Mouse (Mus musculus) liver, embryonic 15.5 days (tissue): ENCODE results near the gene Hist1h3a. TPM values are rescaled to one million over a fixed set of nuclear protein-coding genes. Genes with fewer than 3 reads are reported as not detected.
"Not testable (repeated sequence)": the region's sequence is repeated elsewhere in the genome, so short reads cannot be mapped to it uniquely, and the experiment has no call there.

Source experiments
- ATAC-seq: fragments of 200-750 bp; cut with Nextera tagmentation; 2 replicates; pipeline ENCODE4 v1.8.0; 2017; ENCODE audit warnings: moderate number of reproducible peaks, mild to moderate bottlenecking, moderate library complexity; ENCODE audit not compliant: insufficient read depth
- H3K27ac ChIP-seq: fragments of 300-500 bp; sonication (generic); replicated peaks from 2 replicates; pipeline ENCODE4 v1.5.1; 2015; ENCODE audit warnings: mild to moderate bottlenecking, inconsistent platforms
- H3K27me3 ChIP-seq: fragments of 300-500 bp; sonication (generic); 2 replicates; pipeline ENCODE4 v1.6.1; 2015; ENCODE audit warnings: mild to moderate bottlenecking, inconsistent platforms
- H3K36me3 ChIP-seq: fragments of 300-500 bp; sonication (generic); replicated peaks from 2 replicates; pipeline ENCODE4 v1.6.1; 2015; ENCODE audit warnings: moderate library complexity, mild to moderate bottlenecking, inconsistent platforms
- H3K4me1 ChIP-seq: fragments of 300-500 bp; sonication (generic); replicated peaks from 2 replicates; pipeline ENCODE4 v1.6.1; 2015; ENCODE audit warnings: inconsistent platforms
- H3K4me2 ChIP-seq: fragments of 300-500 bp; sonication (generic); 2 replicates; pipeline ENCODE4 v1.6.1; 2015; ENCODE audit warnings: moderate library complexity, mild to moderate bottlenecking, inconsistent platforms
- H3K4me3 ChIP-seq: fragments of 300-500 bp; sonication (generic); replicated peaks from 2 replicates; pipeline ENCODE4 v1.5.1; 2015; ENCODE audit warnings: mild to moderate bottlenecking, inconsistent platforms
- H3K9ac ChIP-seq: fragments of 300-500 bp; sonication (generic); 2 replicates; pipeline ENCODE4 v1.6.1; 2015; ENCODE audit warnings: moderate library complexity, mild to moderate bottlenecking, inconsistent platforms
- H3K9me3 ChIP-seq: fragments of 300-500 bp; sonication (generic); replicated peaks from 2 replicates; pipeline ENCODE4 v1.6.1; 2016; ENCODE audit warnings: inconsistent platforms
- WGBS: fragments of 180-500 bp; shearing (Covaris S2); methylation state at CpG from one replicate; pipeline ENCODE4 v1.1.7; 2015; ENCODE audit warnings: mixed read lengths; ENCODE audit not compliant: insufficient replicate concordance; 5-methylcytosine and 5-hydroxymethylcytosine counted together
- polyA plus RNA-seq: library from polyadenylated mRNA; unstranded; fragments of >200 nt; fragmentation: Nextera tagmentation; extraction: Ambion mirVana; gene quantifications from 2 replicates; pipeline ENCODE4 v1.2.1, GENCODE M21; 2015

Gene Hist1h3a
- polyA plus RNA-seq = 6.4 and 7.6 TPM in 2 replicates

GRCm38 (mm10) chr13:23761871-23762821 is at the start of gene Hist1h3a:
TSS of gene Hist1h3a (minus strand) at chr13:23762386.
- Histone ChIP-seq H3K4me2 (peak within 1 kb of the TSS; percentile 87), H3K9ac (peak within 1 kb of the TSS; percentile 67), H3K4me3 (peak within 1 kb of the TSS; percentile 61), H3K4me1 (peaks cover 63% of the 10 kb centered on the region), H3K27ac (peak within 1 kb of the TSS; percentile 99)
- peak; percentile 48 for ATAC-seq
- H3K9me3 ChIP-seq, H3K27me3 ChIP-seq, H3K36me3 ChIP-seq: not testable (repeated sequence)
- under 1% methylated on average over 33 of the region's 52 CpGs for WGBS

- peak; percentile 62 for ATAC-seq
- Histone ChIP-seq H3K4me2 (peak within 1 kb of the TSS; percentile 25; the same call in 1 of the 2 replicates), H3K9ac (no peak within 1 kb of the TSS), H3K9me3 (no peaks in the 10 kb centered on the region), H3K27ac (peak within 1 kb of the TSS; percentile 38; the same call in 1 of the 2 replicates), H3K27me3 (no peaks in the 10 kb centered on the region), H3K4me3 (no peak within 1 kb of the TSS), H3K36me3 (no peaks in the 10 kb centered on the region), H3K4me1 (0 out of 2 replicates have a peak, but pooled peaks cover 5% of the 10 kb centered on the region)
- 60% methylated on average over 15 of the region's 15 CpGs for WGBS
Observed at GRCm38 (mm10) chr13:23806422-23807052, 44.4 kb upstream of the Hist1h3a start, which contains the start of gene Slc17a2. TSS of gene Slc17a2 (plus strand) at chr13:23806993.

DNA sequence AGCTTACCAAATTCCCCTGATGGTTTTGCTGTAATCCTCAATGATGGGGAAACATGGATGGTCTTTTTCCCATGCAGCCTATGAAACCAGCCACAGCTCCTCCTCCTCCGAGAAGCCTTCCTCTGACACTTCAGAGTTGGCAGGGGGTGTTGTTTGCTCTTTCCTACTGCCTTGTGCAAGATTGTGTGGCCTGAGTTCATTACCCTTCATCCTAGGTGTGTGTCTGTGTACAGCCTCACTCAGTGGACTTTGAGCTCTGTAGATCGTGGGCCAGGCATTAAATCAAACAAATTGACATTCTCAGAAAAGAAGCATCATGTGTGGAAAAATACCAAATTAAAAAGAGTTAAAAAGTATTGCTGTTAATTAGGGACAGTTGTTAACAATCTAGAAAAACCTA is 42.3 kb upstream of the Hist1h3a start:
- no peak overlapping the region for H3K9ac ChIP-seq
- 47% methylated on average over 2 of the region's 2 CpGs for WGBS
- H3K27ac ChIP-seq = no peak overlapping the region
- no peaks in the 10 kb centered on the region for H3K9me3 ChIP-seq
- H3K36me3 ChIP-seq = no peaks in the 10 kb centered on the region
- H3K27me3 ChIP-seq = no peaks in the 10 kb centered on the region
- H3K4me1 ChIP-seq = 0 out of 2 replicates have a peak, but pooled peaks cover 5% of the 10 kb centered on the region
- peak; percentile 51; the same call in 1 of the 2 replicates for ATAC-seq
- no peak overlapping the region for H3K4me2 ChIP-seq
- H3K4me3 ChIP-seq = no peak overlapping the region

GRCm38 (mm10) chr13:23799405-23799804 is 37.2 kb upstream of the Hist1h3a start:
- Histone ChIP-seq H3K9ac (no peak overlapping the region), H3K9me3 (no peaks in the 10 kb centered on the region), H3K4me3 (no peak overlapping the region), H3K27ac (no peak overlapping the region), H3K27me3 (no peaks in the 10 kb centered on the region), H3K36me3 (no peaks in the 10 kb centered on the region), H3K4me2 (no peak overlapping the region), H3K4me1 (0 out of 2 replicates have a peak, but pooled peaks cover 4% of the 10 kb centered on the region)
- no peak for ATAC-seq
- WGBS = 11% methylated on average over 5 of the region's 5 CpGs

- H3K4me2 ChIP-seq = no peak overlapping the region
- no peaks in the 10 kb centered on the region for H3K9me3 ChIP-seq
- H3K36me3 ChIP-seq = no peaks in the 10 kb centered on the region
- H3K27me3 ChIP-seq = no peaks in the 10 kb centered on the region
- WGBS = 37% methylated on average over 2 of the region's 2 CpGs
- H3K27ac ChIP-seq = no peak overlapping the region
- ATAC-seq = no peak
- no peak overlapping the region for H3K4me3 ChIP-seq
- no peak overlapping the region for H3K9ac ChIP-seq
- no peaks in the 10 kb centered on the region for H3K4me1 ChIP-seq
Observed at GRCm38 (mm10) chr13:23792520-23792919, 30.3 kb upstream of the Hist1h3a start.

DNA sequence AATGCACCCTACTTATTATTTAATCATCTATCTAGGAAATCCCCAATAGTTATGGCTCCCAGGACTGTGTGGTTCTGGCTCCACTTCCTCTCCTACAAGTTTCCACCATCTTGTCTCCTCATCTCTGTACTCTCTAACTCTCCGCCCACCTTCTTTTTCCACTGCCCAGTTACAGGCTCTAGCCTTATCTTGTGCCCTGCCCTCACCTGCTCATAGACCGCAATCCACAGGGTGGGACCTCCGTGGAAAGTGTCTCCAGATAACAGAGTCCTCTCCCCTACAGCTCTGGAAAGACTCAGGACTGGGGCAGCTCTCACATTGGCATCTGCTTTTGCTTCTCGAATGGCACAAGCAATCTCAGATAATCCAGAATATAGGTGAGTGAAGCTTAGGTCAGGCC is 16.8 kb upstream of the Hist1h3a start:
- Histone ChIP-seq H3K27ac (no peak overlapping the region), H3K9ac (no peak overlapping the region), H3K4me3 (no peak overlapping the region), H3K4me1 (peaks cover 24% of the 10 kb centered on the region), H3K4me2 (no peak overlapping the region), H3K9me3 (no peaks in the 10 kb centered on the region), H3K27me3 (no peaks in the 10 kb centered on the region), H3K36me3 (no peaks in the 10 kb centered on the region)
- ATAC-seq = no peak
- 44% methylated on average over 4 of the region's 4 CpGs for WGBS

- Histone ChIP-seq H3K9me3 (no peaks in the 10 kb centered on the region), H3K4me2 (no peak overlapping the region), H3K4me3 (no peak overlapping the region), H3K27ac (no peak overlapping the region), H3K27me3 (no peaks in the 10 kb centered on the region), H3K4me1 (peaks cover 30% of the 10 kb centered on the region), H3K36me3 (no peaks in the 10 kb centered on the region), H3K9ac (no peak overlapping the region)
- 73% methylated on average over 7 of the region's 7 CpGs for WGBS
- ATAC-seq = 0 out of 2 replicates have a peak, but pooled peaks have one; percentile 34
Observed at GRCm38 (mm10) chr13:23778339-23778738, 16.2 kb upstream of the Hist1h3a start.

DNA sequence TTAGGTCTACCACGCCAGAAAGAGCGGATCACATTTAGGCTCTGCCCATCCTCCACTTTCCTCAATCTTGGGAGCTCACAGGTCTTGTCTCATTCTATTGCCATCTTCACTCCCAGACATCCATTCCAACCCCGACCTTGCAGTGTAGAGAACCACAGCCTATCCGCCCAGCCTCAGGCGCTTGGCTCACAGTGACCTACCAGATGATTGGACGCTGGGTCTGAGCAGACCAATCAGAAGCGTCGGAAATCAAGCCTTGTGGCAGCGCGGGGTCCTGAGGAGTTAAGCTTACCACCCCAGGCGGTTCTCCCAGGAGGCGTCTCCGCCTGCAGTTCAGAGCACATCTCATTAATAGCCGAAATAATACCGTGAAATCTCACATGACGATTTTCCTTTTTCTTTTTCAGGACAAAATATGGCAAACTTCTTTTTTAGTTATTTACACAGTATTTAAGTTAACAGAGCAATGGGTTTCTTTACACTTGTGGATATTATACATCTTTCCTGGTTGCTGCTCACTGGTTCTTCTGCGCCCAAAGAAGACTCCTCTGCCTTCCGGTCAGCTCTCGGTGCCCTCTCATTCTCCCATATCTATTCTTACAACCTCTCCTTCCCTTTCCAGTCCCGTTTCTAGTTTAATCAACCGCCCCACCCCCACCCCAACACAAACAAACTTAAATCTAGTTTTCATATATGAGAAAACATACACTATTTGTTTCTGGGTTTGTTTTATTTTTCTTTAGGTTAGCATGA is 10.6 kb upstream of the Hist1h3a start:
- peak overlapping the region; percentile 48 for H3K27ac ChIP-seq
- 17% methylated on average over 21 of the region's 21 CpGs for WGBS
- peak overlapping the region; percentile 41 for H3K4me3 ChIP-seq
- H3K9ac ChIP-seq = peak overlapping the region; percentile 42; the same call in 1 of the 2 replicates
- no peaks in the 10 kb centered on the region for H3K36me3 ChIP-seq
- peak; percentile 93 for ATAC-seq
- peak overlapping the region; percentile 64 for H3K4me2 ChIP-seq
- no peaks in the 10 kb centered on the region for H3K27me3 ChIP-seq
- H3K4me1 ChIP-seq = peaks cover 37% of the 10 kb centered on the region
- no peaks in the 10 kb centered on the region for H3K9me3 ChIP-seq

DNA sequence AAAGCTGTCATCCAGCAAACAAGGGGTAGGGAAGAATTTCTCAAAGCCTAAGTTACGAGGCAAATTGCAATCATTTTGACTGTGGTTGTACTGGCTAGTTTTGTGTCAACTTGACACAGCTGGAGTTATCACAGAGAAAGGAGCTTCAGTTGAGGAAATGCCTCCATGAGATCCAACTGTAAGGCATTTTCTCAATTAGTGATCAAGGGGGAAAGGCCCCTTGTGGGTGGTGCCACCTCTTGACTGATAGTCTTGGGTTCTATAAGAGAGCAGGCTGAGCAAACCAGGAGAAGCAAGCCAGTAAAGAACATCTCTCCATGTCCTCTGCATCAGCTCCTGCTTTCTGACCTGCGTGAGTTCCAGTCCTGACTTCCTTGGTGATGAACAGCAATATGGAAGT is 7.4 kb upstream of the Hist1h3a start, which contains the start of gene Trim38:
Gene Trim38 (plus strand): TSS at position 301 of the 400 bp plus-strand sequence.
- not testable (repeated sequence) for H3K36me3 ChIP-seq, H3K9ac ChIP-seq, H3K27me3 ChIP-seq, H3K9me3 ChIP-seq, H3K27ac ChIP-seq, ATAC-seq, H3K4me2 ChIP-seq, H3K4me3 ChIP-seq
- peaks cover 32% of the 10 kb centered on the region for H3K4me1 ChIP-seq
- WGBS = 60% methylated on average over 2 of the region's 2 CpGs

GRCm38 (mm10) chr13:23768834-23769397 is 6.7 kb upstream of the Hist1h3a start:
- peaks cover 39% of the 10 kb centered on the region for H3K4me1 ChIP-seq
- H3K9ac ChIP-seq = no peak overlapping the region
- no peaks in the 10 kb centered on the region for H3K36me3 ChIP-seq
- no peak for ATAC-seq
- no peaks in the 10 kb centered on the region for H3K27me3 ChIP-seq
- H3K4me2 ChIP-seq = no peak overlapping the region
- WGBS = 29% methylated on average over 5 of the region's 5 CpGs
- H3K27ac ChIP-seq = no peak overlapping the region
- H3K4me3 ChIP-seq = no peak overlapping the region
- H3K9me3 ChIP-seq = no peaks in the 10 kb centered on the region
